8 mouse cellular contexts compared by ENCODE assay signal in genomic region chr11:54754301-54755147, GRCm38 (mm10). TPM values are rescaled to one million over a fixed set of nuclear protein-coding genes. Genes with fewer than 3 reads are reported as not detected.
DNase-seq lines count a peak whose midpoint lies in the region; ATAC-seq lines count a peak whose summit lies in the region.

No protein-coding gene starts in this region.

- intact Hi-C loops in heart, postnatal 10 days (cut with DNase I): no loop called here

- H3K9ac ChIP-seq in hindbrain, embryonic 14.5 days: peak overlapping the region; percentile 26
- H3K9ac ChIP-seq in midbrain, embryonic 14.5 days (replicated peaks; ENCODE audit: low read length): no peak overlapping the region; the same call in 1 of the 2 replicates

- no peak for DNase-seq in frontal cortex, postnatal 25 days (ENCODE audit: low spot score in 2 of 2)
- peak; percentile 76 for DNase-seq in embryo, embryonic 10.5 days (ENCODE audit: low spot score)
- peak; percentile 86 for DNase-seq in hindbrain, embryonic 14.5 days (ENCODE audit: low spot score)
- peak; percentile 90 for DNase-seq in midbrain, embryonic 14.5 days
- no peak for DNase-seq in heart, postnatal 10 days
- no peak for DNase-seq in thymus, postnatal 0 days (ENCODE audit: low spot score)
- DNase-seq in thymus, postnatal 4 days: no peak

- H3K27ac ChIP-seq in hindbrain, embryonic 14.5 days: peak overlapping the region; percentile 90
- peak overlapping the region; percentile 89 for H3K27ac ChIP-seq in midbrain, embryonic 14.5 days (replicated peaks; ENCODE audit: low read depth, low read length)

- 9% methylated on average over 10 of the region's 10 CpGs for WGBS in hindbrain, embryonic 14.5 days
- 4% methylated on average over 10 of the region's 10 CpGs for WGBS in midbrain, embryonic 14.5 days

- H3K27me3 ChIP-seq in hindbrain, embryonic 14.5 days (ENCODE audit: control insufficient read depth, insufficient read depth, low read length): no peaks in the 10 kb centered on the region
- H3K27me3 ChIP-seq in midbrain, embryonic 14.5 days (ENCODE audit: control insufficient read depth, insufficient read depth, low read length): no peaks in the 10 kb centered on the region

- H3K9me3 ChIP-seq in hindbrain, embryonic 14.5 days (ENCODE audit: control insufficient read depth, low read length): no peaks in the 10 kb centered on the region
- H3K9me3 ChIP-seq in midbrain, embryonic 14.5 days (ENCODE audit: control insufficient read depth, low read length): no peaks in the 10 kb centered on the region

- ATAC-seq in frontal cortex, adult (ENCODE audit: low TSS enrichment): peak; percentile 54; the same call in 1 of the 2 replicates
- ATAC-seq in hindbrain, embryonic 14.5 days (ENCODE audit: low FRiP score): peak; percentile 86
- ATAC-seq in midbrain, embryonic 14.5 days (ENCODE audit: low FRiP score, low TSS enrichment): peak; percentile 91

- peaks cover 10% of the 10 kb centered on the region for H3K36me3 ChIP-seq in hindbrain, embryonic 14.5 days (replicated peaks; ENCODE audit: control insufficient read depth, insufficient read depth)
- H3K36me3 ChIP-seq in midbrain, embryonic 14.5 days (ENCODE audit: control insufficient read depth, insufficient read depth, low read length): peaks cover 11% of the 10 kb centered on the region

- peaks cover 38% of the 10 kb centered on the region for H3K4me1 ChIP-seq in hindbrain, embryonic 14.5 days (replicated peaks; ENCODE audit: control insufficient read depth, insufficient read depth, low read length)
- H3K4me1 ChIP-seq in midbrain, embryonic 14.5 days (ENCODE audit: control insufficient read depth, insufficient read depth, low read length): peaks cover 46% of the 10 kb centered on the region

- peak overlapping the region; percentile 41 for H3K4me2 ChIP-seq in hindbrain, embryonic 14.5 days (replicated peaks)
- H3K4me2 ChIP-seq in midbrain, embryonic 14.5 days (ENCODE audit: low read length): peak overlapping the region; percentile 32

- H3K4me3 ChIP-seq in hindbrain, embryonic 14.5 days (replicated peaks; ENCODE audit: low read length): no peak overlapping the region
- H3K4me3 ChIP-seq in midbrain, embryonic 14.5 days (replicated peaks; ENCODE audit: low read depth, low read length): no peak overlapping the region

RNA-seq across cellular contexts. Expression of gene Cdc42se2, which starts 33.0 kb away (rescaled TPM):
- polyA plus RNA-seq in hindbrain, embryonic 14.5 days (2014; fragmentation: Nextera tagmentation; extraction: Ambion mirVana): 147 and 171 TPM in 2 replicates
- 147 and 201 TPM in 2 replicates for polyA plus RNA-seq in midbrain, embryonic 14.5 days (2014; fragmentation: Nextera tagmentation; extraction: Ambion mirVana)
- 10 to 100 TPM; 35.9 to 36.9 TPM for total RNA-seq in heart, postnatal 10 days (2021)
- 144 and 158 TPM in 2 replicates for polyA plus RNA-seq in thymus, postnatal 0 days (2015; fragmentation: Nextera tagmentation; extraction: Ambion mirVana)

Comparison
In these comparisons a context has a peak if more than half of its experiments do, and no peak if none do; other contexts are left out.
1. DNase-seq: peak in embryo, embryonic 10.5 days (single experiment), hindbrain, embryonic 14.5 days (single experiment) and midbrain, embryonic 14.5 days (single experiment); none in frontal cortex, postnatal 25 days (0 of 2), heart, postnatal 10 days (0 of 2), thymus, postnatal 0 days (single experiment) and thymus, postnatal 4 days (single experiment).
2. Peak in every context shown above with its lines, with median percentiles within 50 percentile points of each other: ATAC-seq.